Mouse (Mus musculus) splenic B cell, adult 2 months (primary cell): ENCODE measurements around the gene Sh3pxd2a.

Experiments
- DNase-seq: peaks from one replicate; pipeline ENCODE4 v3.0.0-alpha.2; 2011; ENCODE audit warnings: low read depth, low spot score
- H3K27me3 ChIP-seq: 2 replicates; pipeline ENCODE4 v1.6.1; 2012; ENCODE audit warnings: mild to moderate bottlenecking, low read length, moderate library complexity, mixed read lengths; ENCODE audit not compliant: control insufficient read depth, poor library complexity, insufficient read depth, severe bottlenecking
- H3K36me3 ChIP-seq: 2 replicates; pipeline ENCODE4 v1.6.1; 2012; ENCODE audit warnings: mild to moderate bottlenecking, low read length, moderate library complexity, mixed read lengths; ENCODE audit not compliant: control insufficient read depth, poor library complexity, insufficient read depth, severe bottlenecking

Sh3pxd2a gene

GRCm38 (mm10) chr19:47298100-47298499, 166.1 kb downstream of the Sh3pxd2a start:
- DNase-seq: peak; percentile 8
- Histone ChIP-seq H3K27me3 (no peaks in the 10 kb centered on the region), H3K36me3 (no peaks in the 10 kb centered on the region)

- no peak for DNase-seq
- Histone ChIP-seq H3K27me3 (no peaks in the 10 kb centered on the region), H3K36me3 (peaks cover 2% of the 10 kb centered on the region; the same call in 1 of the 2 replicates)
Observed at GRCm38 (mm10) chr19:47292451-47292951, 171.7 kb downstream of the Sh3pxd2a start.

GRCm38 (mm10) chr19:47291307-47292080, 172.7 kb downstream of the Sh3pxd2a start:
- Histone ChIP-seq H3K36me3 (peaks cover 5% of the 10 kb centered on the region), H3K27me3 (no peaks in the 10 kb centered on the region)
- DNase-seq: no peak

- no peak for DNase-seq
- Histone ChIP-seq H3K27me3 (no peaks in the 10 kb centered on the region), H3K36me3 (peaks cover 9% of the 10 kb centered on the region)
Observed at GRCm38 (mm10) chr19:47286886-47287450, 177.2 kb downstream of the Sh3pxd2a start.

- no peak for DNase-seq
- peaks cover 9% of the 10 kb centered on the region for H3K36me3 ChIP-seq
- no peaks in the 10 kb centered on the region for H3K27me3 ChIP-seq
Observed at GRCm38 (mm10) chr19:47285581-47285980, 178.6 kb downstream of the Sh3pxd2a start.

GRCm38 (mm10) chr19:47282688-47283215, 181.4 kb downstream of the Sh3pxd2a start:
- DNase-seq: no peak
- Histone ChIP-seq H3K27me3 (no peaks in the 10 kb centered on the region), H3K36me3 (peaks cover 16% of the 10 kb centered on the region)

- DNase-seq: no peak
- Histone ChIP-seq H3K36me3 (peaks cover 14% of the 10 kb centered on the region), H3K27me3 (no peaks in the 10 kb centered on the region)
Observed at GRCm38 (mm10) chr19:47282050-47282454, 182.1 kb downstream of the Sh3pxd2a start.

GRCm38 (mm10) chr19:47280894-47281293, 183.3 kb downstream of the Sh3pxd2a start:
- H3K27me3 ChIP-seq: no peaks in the 10 kb centered on the region
- no peak for DNase-seq
- H3K36me3 ChIP-seq: peaks cover 21% of the 10 kb centered on the region

- DNase-seq: no peak
- Histone ChIP-seq H3K36me3 (peaks cover 21% of the 10 kb centered on the region), H3K27me3 (no peaks in the 10 kb centered on the region)
Observed at GRCm38 (mm10) chr19:47279788-47280532, 184.2 kb downstream of the Sh3pxd2a start.

- peaks cover 21% of the 10 kb centered on the region for H3K36me3 ChIP-seq
- no peak for DNase-seq
- no peaks in the 10 kb centered on the region for H3K27me3 ChIP-seq
Observed at GRCm38 (mm10) chr19:47279372-47279771, 184.8 kb downstream of the Sh3pxd2a start.

GRCm38 (mm10) chr19:47276730-47277129, 187.5 kb downstream of the Sh3pxd2a start:
- DNase-seq: no peak
- Histone ChIP-seq H3K36me3 (peaks cover 24% of the 10 kb centered on the region), H3K27me3 (no peaks in the 10 kb centered on the region)

- no peak for DNase-seq
- H3K36me3 ChIP-seq: peaks cover 23% of the 10 kb centered on the region
- no peaks in the 10 kb centered on the region for H3K27me3 ChIP-seq
Observed at GRCm38 (mm10) chr19:47270520-47270919, 193.7 kb downstream of the Sh3pxd2a start.

- peak; percentile 10 for DNase-seq
- H3K27me3 ChIP-seq: no peaks in the 10 kb centered on the region
- peaks cover 24% of the 10 kb centered on the region for H3K36me3 ChIP-seq
Observed at GRCm38 (mm10) chr19:47269729-47270128, 194.5 kb downstream of the Sh3pxd2a start.

GRCm38 (mm10) chr19:47267066-47267465, 197.1 kb downstream of the Sh3pxd2a start:
- H3K36me3 ChIP-seq: peaks cover 17% of the 10 kb centered on the region
- no peaks in the 10 kb centered on the region for H3K27me3 ChIP-seq
- no peak for DNase-seq
